Mouse (Mus musculus) spleen, adult 18-20 months (tissue): Measurements from ENCODE around the gene Wdr89.

Experiments used
- DNase-seq, 2 experiments: peaks; one replicate each; pipeline ENCODE4 v3.0.0; 2022; ENCODE audit warnings: mixed read lengths in 2 of 2

Gene Wdr89

DNA sequence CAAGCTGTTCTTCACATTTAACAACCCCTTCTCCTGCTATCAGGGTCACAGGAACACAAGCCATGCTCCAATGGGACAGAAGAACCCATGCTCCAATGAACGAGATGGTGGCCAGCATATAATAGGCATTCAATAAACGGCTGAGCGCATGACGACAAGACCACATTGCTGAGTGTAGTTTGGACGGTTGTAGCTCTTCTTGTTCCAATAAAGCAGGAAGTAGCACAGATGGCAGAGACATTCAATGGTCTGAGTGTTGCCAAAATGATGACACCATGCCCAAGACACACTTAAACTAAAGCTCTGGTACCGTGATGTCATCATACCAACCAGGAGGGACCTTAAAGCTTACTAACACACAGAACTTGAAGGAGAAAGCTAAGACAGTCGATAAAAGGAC, 56.6 kb downstream of the Wdr89 start:
- no peak for DNase-seq

DNA sequence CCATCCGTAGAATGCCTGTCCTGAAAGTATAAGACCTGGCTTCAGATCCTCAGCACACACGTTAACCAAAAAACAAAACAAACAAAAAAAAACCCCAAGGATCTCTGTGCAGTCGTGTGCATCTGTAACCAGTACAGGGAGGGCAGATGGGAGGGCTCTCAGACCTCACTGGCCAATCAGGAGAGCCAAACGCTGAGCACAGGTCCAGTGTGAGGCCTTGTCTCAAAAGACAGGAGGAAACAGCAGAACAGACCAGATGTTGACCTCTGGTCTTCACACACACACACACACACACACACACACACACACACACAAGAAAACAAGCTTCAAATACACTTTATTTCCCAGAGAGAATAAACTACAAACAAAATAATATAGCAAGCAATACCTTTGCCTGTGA, 69.8 kb downstream of the Wdr89 start:
- DNase-seq = no peak

DNA sequence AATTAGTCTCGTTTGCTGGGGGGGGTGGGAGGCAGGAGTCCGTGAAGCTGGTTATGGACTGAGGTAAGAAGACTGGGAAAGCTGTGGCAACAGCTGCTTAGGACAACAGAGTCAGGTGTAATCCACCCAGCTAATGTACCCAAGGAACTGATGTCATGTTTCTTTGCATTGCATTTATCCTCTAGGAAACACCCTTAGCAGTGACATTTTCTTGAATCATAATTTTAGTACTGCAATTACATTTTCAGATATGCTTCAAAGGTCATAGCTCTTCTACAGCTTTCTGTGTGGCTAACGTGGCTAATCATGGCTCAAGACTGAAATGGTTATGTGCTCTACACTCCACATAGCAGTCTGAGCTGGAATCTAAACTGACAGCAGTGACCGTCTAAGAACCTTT, 70.3 kb downstream of the Wdr89 start:
- no peak for DNase-seq

DNA sequence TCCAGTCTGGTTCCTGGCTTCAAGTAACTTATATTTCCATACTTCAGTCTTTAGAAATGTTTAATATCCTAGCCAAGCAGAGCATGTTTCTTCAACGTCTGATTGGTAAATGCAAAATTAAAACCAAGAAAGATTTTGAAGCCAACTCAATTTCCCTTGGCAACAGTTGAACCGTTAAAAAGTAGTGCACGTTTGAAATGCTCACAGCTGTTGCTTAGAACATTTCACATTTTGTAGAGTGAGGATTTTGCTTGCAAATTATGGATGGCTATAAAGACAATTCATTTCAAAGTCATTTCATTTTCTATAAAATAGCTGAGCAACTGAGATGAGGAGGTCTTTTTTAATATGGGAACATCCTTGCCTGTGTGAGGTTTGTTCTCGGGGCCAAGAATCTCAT, 71.6 kb downstream of the Wdr89 start:
- no peak for DNase-seq

DNA sequence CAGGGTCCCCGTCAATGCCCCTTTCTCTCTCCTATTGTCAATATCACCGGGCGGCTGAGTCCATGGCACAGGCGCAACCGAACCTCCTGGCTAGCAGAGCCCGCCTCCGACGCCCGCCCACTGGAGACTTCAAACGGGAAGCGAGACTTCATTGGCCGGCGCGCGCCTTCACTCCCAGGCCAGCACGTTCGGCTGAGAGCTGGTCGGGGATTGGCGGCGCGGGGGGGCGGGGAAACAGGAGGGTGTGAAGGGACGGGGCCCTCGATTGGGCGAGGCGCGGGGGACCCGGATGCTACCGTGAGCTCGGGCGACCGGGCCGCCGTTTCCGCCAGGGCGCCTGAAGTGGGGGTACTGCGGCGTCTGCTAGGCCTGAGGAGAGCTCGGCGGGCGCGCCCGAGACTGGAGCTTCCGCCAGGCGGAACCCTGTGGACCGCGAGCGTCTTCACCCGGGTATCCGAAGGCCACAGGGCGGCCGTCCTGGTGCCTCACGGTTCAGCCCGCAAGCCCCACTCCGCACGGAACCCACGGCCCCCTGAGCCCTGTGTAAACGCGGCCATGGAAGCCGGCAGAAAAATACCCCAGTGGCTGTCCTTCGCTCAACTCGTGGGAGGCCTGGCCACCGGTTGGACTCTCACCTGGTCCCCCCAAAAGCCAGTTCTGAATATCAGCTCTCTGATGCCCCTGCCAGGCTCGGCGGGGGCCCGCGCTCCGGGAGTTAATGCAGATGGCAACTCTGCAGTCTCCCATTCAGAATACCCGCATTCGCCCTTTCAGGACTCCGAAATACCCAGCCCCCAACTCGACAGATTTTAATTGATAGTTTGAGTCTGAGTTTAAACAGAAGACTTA, 73.0 kb downstream of the Wdr89 start, which contains the start of gene Ppp2r5e:
TSS of gene Ppp2r5e (minus strand) at position 92 of the 849 bp plus-strand sequence.
- DNase-seq = peak; percentile 96 to 98

DNA sequence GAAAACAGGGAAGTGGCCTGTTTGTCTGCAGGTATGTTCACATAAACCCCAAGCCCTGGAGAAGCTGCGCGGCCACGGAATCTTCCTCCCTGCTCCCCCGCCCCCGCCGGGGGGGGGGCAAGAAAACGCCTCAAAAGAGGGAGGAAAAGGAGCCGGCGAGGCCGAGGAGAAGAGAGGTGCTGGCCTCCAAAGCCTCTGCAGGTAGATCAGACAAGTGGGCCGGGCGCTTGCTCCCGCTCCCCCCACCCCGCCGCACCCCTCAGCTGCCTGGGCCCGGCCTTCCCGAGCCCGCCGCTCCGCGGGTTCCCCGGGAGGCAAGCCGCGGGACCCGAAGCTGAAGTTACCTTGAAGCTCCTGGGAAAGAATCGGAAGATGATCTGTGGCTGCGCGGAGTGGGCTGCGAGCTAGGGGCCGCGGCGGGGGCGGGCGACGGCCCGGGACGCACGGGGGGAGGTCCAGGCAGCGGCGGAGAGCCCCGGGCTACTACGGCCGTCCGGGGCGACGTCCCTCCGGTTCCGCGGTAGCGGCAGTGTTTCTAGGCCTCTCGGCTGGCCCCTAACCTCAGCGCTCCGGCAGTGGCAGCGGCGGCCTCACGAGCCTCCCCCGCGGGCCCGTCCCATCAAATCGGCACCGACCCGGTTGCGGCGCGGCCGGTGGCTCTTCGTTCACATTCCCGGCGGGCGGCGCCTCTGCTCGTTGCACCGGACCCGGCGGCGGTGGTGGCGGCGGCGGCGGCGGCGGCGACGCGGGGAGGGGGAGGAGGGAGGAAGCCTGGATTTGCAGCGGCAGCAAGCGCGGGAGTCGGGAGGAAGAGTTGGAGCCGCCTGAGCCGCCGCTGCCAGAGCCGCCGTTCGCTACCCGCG, 73.8 kb downstream of the Wdr89 start:
- DNase-seq = peak in 1 of 2 experiments; percentile 22

DNA sequence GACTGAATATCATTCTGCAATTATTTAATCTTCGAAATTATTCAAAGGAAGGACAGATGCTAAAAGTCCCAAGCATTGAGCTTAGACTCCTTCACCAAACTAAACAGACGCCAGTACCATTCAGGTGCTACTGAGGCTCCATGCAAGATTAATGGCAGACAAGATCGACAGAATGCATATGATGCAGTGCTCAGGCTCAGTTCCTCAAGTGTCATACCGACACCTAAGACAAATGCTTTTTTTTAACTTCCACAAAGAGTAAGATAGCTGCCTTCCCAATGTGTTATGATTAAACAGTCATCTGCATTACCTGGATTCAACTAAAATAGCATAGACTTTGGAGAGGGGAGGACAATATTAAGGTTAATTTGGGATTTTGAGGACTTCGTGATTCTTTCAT, 74.9 kb downstream of the Wdr89 start:
- no peak for DNase-seq

DNA sequence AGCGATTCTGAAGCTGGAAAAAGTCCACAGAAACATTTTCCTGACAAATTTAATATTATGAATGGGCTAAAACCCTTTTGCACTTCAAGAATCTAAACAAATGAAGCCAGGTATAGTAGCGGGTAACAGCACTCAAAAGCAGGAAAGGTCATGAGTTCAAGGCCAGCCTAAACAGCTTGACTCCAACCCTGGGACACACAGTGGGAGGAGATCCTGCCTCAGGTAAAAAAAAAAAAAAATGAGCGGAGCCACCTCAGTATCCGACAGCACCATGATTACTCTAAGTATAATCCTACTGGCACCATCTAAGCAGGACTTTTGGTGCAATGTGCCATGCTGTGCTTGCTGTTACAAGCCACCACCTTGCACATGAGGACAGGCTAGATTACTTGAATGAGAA, 75.5 kb downstream of the Wdr89 start:
- DNase-seq = no peak

DNA sequence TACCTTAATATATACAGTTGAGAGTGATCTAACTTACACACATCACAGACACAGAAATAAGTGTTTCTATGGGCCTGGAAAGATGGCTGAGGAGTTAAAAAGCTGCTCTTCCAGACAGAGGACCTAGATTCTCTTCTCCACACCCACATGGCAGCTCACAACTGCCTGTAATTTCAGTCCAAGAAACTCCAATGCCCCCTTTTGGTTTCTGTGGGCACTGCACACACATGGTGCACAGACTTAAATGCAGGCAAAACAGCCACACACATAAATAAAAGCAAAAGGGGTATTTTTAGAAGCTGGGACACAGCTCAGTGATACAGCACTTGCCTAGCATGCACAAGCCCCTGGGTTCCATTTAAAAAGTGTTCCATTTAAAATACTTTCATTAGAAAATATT, 81.8 kb downstream of the Wdr89 start:
- no peak for DNase-seq

DNA sequence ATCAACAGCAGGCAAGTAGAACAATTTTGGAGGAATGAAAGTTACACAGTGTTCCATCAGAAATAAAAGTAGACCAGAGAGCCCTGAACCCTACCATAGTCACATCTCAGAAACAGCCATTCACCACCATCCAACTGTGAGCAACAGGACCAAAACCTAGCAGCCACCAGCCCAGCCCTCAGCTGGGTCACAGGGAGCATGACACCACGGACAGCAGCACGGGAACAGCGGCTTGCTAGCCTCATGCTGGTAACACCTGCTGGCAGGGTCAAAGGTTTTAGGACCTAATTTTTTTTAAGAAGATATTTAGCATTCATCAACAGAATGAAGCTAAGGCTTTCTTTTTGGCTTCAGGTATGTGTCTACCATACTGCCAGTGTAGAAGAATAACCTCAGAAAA, 85.6 kb downstream of the Wdr89 start:
- no peak for DNase-seq
